Mouse (Mus musculus) heart, adult 2 months (tissue): ENCODE results near the gene Igtp.

Experiments
- CTCF ChIP-seq: fragments of 200-600 bp; IDR thresholded peaks from 2 replicates; pipeline ENCODE4 v1.8.1; 2022; ENCODE audit warnings: antibody characterized with exemption, mild to moderate bottlenecking, moderate library complexity
- POLR2A ChIP-seq: fragments of 200-500 bp; IDR thresholded peaks from 2 replicates; pipeline ENCODE4 v1.6.1; 2011; ENCODE audit warnings: mild to moderate bottlenecking, low read depth, low read length, control low read depth; ENCODE audit not compliant: insufficient read depth

- no peak for TF ChIP-seq CTCF
- TF ChIP-seq POLR2A = no peak
Observed at GRCm38 (mm10) chr11:58167822-58168166, 31.6 kb upstream of the Igtp start.
